Mouse (Mus musculus) adrenal gland, adult 18-20 months (tissue): Measurements from ENCODE around the gene Olfr323. TPM values are rescaled to one million over a fixed set of nuclear protein-coding genes. Genes with fewer than 3 reads are reported as not detected.
A peak's percentile ranks its signal among the peaks of the same experiment; 100 is the strongest.

ENCODE experiments used
- DNase-seq, 2 experiments: peaks; one replicate each; pipeline ENCODE4 v3.0.0; 2021 to 2022; ENCODE audit warnings: low spot score in 2 of 2
- long read RNA-seq, 2 experiments: library from polyadenylated mRNA; stranded (forward); transcript quantifications; one replicate each; pipeline ENCODE4 v2.0.0; 2021
- total RNA-seq, 2 experiments: library from RNA; stranded (reverse); gene quantifications; 1 replicate in 1 of 2; 2 replicates in 1 of 2; pipeline ENCODE4 v1.2.3; 2021

Olfr323 gene
- not detected for total RNA-seq
- long read RNA-seq, experiment 1, result 0 reads
- long read RNA-seq, experiment 2, result 0 reads

GRCm38 (mm10) chr11:58630401-58630800 lies at the start of gene Olfr323:
Gene Olfr323 (minus strand): TSS chr11:58630501.
- no peak for DNase-seq

- no peak for DNase-seq
Measured at GRCm38 (mm10) chr11:58671825-58672224, 41.5 kb upstream of the Olfr323 start.

- no peak for DNase-seq
Measured at GRCm38 (mm10) chr11:58669252-58669651, 39.0 kb upstream of the Olfr323 start.

DNA sequence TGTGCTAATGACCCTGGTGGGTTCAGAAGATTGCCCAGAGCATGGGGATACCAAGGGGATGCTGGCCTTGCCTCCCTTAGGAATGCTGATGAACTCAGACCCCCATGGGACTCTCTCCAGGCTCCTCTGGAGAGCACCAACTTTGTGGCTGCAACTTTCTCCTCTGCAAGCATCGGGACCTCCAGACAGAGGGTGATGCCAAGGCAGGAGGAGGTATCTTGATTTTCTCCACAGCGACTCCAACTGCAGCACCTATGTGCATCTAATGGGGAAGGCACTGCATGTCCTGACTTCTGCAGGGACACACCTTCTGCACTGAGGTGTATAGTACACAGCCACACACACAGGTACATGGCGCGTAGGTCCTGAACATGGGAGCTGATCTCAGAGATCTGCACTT lies 28.3 kb upstream of the Olfr323 start, which contains the start of gene Olfr322:
TSS of gene Olfr322 (plus strand) at position 187 of the 400 bp plus-strand sequence.
- DNase-seq, result no peak

DNA sequence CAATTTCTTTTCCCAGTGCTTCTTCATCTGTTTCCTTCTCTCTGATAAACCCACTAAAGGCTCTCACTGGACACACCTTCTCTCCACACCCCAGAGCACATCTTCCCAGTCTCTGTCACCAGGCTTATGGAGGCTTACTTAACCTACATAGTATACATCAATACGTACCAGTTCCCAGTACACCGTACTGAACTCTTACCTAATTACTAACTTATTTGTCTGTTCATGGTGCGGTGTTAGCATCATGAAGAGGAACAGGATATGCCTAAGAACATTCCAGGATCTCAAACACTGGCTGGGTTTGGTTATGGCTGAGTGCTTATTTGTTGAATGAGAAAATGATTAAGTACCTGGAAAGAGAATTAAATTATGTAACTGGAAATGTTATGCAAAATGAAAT lies 24.9 kb upstream of the Olfr323 start:
- no peak for DNase-seq

- DNase-seq, result peak in 1 of 2 experiments; percentile 37
Measured at GRCm38 (mm10) chr11:58643350-58643749, 13.0 kb upstream of the Olfr323 start.

DNA sequence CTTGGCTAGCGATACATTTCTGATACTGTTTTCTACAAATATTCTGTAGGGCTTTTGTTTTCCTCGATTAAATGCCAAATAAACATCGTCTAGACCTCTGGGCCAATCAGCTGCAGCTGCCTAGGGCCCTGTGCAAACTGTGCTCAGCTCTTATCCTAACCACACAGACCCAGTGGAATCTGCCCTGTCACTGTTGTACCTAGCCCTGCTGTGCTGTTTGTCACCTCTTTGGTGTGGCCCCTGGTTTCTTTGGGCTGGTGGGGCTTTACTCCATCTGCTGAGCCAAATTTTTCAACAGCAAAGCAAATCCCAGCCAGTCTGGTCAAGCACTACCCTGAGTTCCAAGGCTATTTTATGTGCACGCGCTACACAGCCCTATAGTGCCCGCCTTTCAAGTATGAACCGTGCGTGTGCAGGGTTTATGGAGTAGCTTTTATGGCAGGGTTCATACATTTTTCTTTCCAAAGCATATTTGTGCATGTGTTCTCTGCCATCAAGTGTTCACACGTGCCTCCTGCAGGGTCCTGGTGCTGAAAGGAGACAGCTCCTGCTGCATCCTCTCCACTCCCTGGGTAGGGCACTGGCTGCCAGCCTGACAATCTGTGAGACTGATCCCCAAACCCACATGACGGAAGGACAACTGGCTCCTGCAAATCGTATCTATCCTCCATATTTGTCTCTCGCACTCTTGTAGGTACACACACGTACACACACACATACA lies 11.5 kb upstream of the Olfr323 start:
- no peak for DNase-seq

- DNase-seq, result no peak
Measured at GRCm38 (mm10) chr11:58641057-58641456, 10.8 kb upstream of the Olfr323 start.

- no peak for DNase-seq
Measured at GRCm38 (mm10) chr11:58640272-58640867, 10.1 kb upstream of the Olfr323 start, which contains the start of gene Trim58. Gene Trim58 (plus strand): TSS chr11:58640465.

GRCm38 (mm10) chr11:58638176-58638701 lies 7.9 kb upstream of the Olfr323 start:
- DNase-seq, result peak in 1 of 2 experiments; percentile 13

GRCm38 (mm10) chr11:58636376-58636977 lies 6.2 kb upstream of the Olfr323 start:
- peak; percentile 27 to 40 for DNase-seq

GRCm38 (mm10) chr11:58634878-58635277 lies 4.6 kb upstream of the Olfr323 start:
- DNase-seq, result no peak

DNA sequence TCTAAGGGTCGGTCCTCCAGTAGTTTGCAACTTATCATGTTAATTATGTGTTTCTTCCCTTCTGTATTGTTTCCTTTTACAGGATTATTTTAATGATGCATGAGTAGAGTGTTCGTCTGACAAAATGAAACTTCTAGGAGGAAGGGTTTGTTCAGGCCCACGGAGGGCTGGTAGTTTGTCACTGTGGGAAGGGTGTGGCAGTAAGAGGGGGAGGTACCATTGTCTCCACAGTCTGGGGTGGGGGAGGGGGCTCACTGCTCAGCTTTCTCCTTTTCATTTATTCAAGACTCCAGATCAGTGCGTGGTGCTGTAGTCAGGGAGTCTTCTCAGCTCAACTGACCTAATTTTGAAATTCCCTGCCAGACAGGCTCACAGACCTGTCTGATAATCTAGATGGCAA lies 4.2 kb downstream of the Olfr323 start:
- DNase-seq, result no peak

- DNase-seq, result no peak
Measured at GRCm38 (mm10) chr11:58618793-58619192, 11.5 kb downstream of the Olfr323 start.

GRCm38 (mm10) chr11:58618369-58618768 lies 11.9 kb downstream of the Olfr323 start:
- DNase-seq, result no peak

DNA sequence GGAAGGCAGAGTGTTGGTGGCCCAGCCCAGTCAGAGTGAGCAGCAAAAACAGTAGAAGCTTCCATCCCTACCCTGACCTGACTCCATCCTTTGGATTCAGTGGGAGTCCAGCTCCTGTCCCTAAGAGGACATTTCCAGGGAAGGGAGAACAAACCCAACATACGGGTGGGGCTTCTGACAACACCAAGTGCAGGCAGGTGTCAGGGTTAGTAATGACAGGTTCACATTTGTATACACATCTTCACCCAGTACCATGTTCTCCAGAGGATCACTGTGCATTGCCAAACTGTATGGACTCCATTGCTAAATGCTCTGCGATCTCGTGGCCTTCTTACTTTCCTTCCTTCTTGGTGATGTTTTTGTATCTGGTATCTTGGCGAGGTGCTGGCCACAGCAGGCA lies 14.3 kb downstream of the Olfr323 start, which contains the start of gene 2210407C18Rik:
TSS of gene 2210407C18Rik (minus strand) at position 101 of the 400 bp plus-strand sequence.
- DNase-seq, result no peak

DNA sequence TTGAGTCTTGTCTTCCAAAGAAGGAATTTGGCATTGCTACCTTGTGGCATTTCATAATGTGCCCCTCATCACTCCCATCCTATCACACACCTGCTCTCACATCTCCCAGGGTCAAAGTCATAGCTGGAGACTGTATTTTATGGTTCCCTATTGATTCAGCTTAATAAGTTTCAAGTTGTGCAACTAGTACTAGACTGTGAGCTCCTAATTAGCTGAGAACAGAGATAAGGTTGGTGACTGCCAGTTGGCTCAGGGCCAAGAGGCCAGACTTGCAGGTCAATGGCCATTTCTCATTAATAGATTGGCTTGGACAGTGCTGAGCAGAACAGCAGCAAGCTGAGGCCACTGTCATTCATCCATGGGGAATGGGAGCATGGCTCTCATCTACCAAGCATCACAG lies 15.8 kb downstream of the Olfr323 start:
- no peak for DNase-seq

GRCm38 (mm10) chr11:58613359-58613758 lies 16.9 kb downstream of the Olfr323 start:
- no peak for DNase-seq

- no peak for DNase-seq
Measured at GRCm38 (mm10) chr11:58607030-58607429, 23.3 kb downstream of the Olfr323 start.

DNA sequence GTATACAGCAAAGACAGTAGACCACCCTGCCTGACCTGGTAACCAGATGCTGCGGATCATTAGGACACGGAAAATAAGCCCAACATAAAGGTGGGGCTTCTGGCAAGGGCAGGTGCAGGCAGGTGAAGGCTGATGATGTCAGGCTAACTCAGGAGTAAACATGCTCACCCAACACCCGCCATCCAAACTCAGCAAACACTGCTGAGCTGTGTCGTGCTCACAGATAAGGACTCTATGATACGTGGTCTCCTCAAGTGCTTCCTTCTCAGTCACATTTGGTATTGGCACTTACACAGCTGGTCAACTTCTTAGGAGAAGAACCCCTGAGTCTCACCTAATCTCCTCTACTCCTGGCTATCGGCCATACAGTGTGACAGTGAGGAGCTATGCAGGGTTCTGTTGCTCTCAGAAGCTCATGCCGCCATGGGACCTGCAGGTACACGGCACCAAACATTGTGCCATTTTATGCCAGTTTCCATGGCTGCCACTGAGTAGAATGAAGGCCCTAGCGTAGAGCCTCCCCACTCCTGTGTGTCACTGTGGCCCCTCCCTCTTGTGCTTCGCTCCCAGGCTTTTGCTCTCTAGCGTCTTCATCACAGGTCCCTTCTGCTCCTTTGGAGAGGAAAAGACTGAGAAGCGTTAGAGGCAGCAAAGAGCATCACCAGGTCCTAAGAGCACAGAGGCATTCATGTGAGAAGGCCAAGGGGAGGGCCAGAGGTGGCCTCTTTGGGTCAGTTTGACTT lies 24.0 kb downstream of the Olfr323 start:
- DNase-seq, result no peak

DNA sequence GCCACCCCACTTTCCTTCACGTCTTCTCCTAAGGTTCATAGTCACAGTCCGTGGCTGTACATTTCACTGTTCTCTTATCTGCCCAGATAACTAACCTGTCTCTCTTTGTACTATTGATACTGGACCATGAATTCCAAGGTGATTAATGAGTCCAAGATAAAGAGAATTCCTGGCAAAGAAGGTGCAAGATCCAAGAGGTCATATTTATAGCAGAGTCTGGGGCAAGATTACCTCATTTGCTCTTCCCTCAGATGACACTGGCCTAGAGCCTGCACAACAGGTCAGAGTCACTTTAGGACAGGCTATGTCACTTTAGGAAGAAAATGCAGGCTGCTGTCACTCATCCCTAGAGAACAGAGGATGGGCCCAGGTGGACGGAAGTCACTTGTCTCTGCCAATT lies 25.1 kb downstream of the Olfr323 start:
- DNase-seq, result no peak
